Mouse (Mus musculus): Measurements from ENCODE around the gene Dst. TPM values are rescaled to one million over a fixed set of nuclear protein-coding genes. Genes with fewer than 3 reads are reported as not detected.

Gene Dst
- polyA plus RNA-seq, 1 experiment from 2014 or later: 5.9 TPM

DNA sequence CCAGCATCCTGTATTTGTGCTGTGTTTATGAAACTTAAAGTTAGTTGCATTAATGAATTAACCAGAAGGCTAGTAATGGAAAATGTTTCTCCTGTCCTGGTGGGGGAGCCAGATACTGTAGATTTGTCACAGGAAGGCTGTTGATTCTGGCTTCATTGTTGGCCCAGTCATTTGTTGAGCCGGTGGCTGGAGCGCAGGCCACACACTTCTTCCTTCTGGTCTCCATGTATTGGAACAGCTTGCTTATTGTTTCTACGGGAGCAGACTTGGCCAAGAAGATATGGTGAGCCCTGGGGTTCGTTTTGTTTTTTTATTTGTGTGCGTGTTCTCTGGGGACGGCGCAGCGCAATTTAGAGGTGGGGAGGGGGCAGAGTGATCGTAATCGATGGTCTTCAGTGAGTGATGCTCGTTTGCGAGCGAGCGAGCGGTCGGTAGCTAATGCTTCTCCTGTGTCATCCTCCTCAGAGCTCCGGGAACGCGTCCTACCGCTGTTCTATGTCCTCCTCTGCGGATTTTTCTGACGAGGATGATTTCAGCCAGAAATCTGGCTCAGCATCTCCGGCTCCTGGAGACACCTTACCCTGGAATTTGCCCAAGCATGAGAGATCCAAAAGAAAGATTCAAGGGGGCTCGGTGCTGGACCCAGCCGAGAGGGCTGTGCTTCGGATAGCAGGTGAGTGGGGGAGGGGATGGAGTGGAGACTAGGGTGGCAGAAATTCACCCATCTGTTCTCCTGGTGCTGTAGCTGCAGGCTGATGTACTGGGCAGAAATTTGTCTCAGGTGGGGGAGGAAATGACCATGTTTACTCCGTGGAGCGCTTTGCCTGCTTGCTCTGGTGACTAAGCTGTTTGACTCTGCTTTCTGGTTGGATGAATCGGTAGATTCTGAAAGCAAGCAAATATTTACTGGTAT lies 98.0 kb downstream of the Dst start:
- H3K27ac ChIP-seq (replicated peaks): peak overlapping the region; percentile 39
- WGBS (ENCODE audit: insufficient replicate concordance): 2% methylated on average over 29 of the region's 29 CpGs
- H3K9ac ChIP-seq: no peak overlapping the region

DNA sequence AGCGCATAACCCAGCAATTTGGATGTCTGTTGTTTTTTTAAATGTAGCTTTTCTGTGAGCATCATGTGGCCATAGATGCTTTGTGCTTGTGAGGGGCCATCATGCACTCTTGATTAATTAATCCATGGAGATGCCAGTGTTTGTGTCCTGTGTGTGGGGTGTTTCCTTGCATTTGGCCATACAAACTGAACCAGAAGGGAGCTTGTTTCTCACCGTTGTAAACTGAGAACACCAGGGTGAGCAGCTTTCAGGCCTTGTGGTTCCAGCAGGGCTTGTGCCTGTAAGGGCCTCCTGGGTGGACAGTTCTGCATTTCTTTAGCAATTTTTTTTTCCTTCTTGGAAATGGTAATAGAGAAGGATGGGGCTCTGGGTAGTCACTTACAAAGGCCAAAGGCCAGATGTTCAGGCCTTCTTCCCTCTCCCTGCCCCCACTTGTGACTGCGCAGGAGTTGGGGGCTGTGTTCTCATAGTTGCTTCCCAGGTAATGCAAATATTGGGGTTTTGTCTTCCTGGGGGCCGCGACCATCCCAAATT lies 98.9 kb downstream of the Dst start:
- Histone ChIP-seq H3K27ac (replicated peaks) (no peak overlapping the region), H3K27me3 (peaks cover 21% of the 10 kb centered on the region), H3K36me3 (replicated peaks) (no peaks in the 10 kb centered on the region), H3K4me3 (replicated peaks) (peak overlapping the region; percentile 45; the same call in 1 of the 2 replicates), H3K4me2 (peak overlapping the region; percentile 55), H3K4me1 (replicated peaks) (peaks cover 9% of the 10 kb centered on the region; the same call in 1 of the 2 replicates), H3K9ac (no peak overlapping the region), H3K9me3 (replicated peaks) (no peaks in the 10 kb centered on the region)
- 52% methylated on average over 5 of the region's 5 CpGs for WGBS (ENCODE audit: insufficient replicate concordance)
- no peak for ATAC-seq (ENCODE audit: insufficient read depth)

More for the DNA sequence above, 98.0 kb downstream of the Dst start:
- peak; percentile 33 for ATAC-seq (ENCODE audit: insufficient read depth)
- no peaks in the 10 kb centered on the region for H3K9me3 ChIP-seq (replicated peaks)
- H3K4me3 ChIP-seq (replicated peaks): peak overlapping the region; percentile 45
- peaks cover 12% of the 10 kb centered on the region for H3K27me3 ChIP-seq
- H3K4me2 ChIP-seq: peak overlapping the region; percentile 55
- no peaks in the 10 kb centered on the region for H3K36me3 ChIP-seq (replicated peaks)
- H3K4me1 ChIP-seq (replicated peaks): peaks cover 9% of the 10 kb centered on the region; the same call in 1 of the 2 replicates

- WGBS (ENCODE audit: insufficient replicate concordance): 48% methylated on average over 4 of the region's 4 CpGs
- Histone ChIP-seq H3K27ac (replicated peaks) (no peak overlapping the region), H3K4me2 (0 out of 2 replicates have a peak overlapping the region, but pooled peaks have one; percentile 55), H3K9me3 (replicated peaks) (no peaks in the 10 kb centered on the region), H3K27me3 (peaks cover 24% of the 10 kb centered on the region), H3K4me1 (replicated peaks) (peaks cover 9% of the 10 kb centered on the region; the same call in 1 of the 2 replicates), H3K4me3 (replicated peaks) (no peak overlapping the region), H3K9ac (no peak overlapping the region), H3K36me3 (replicated peaks) (no peaks in the 10 kb centered on the region)
- ATAC-seq (ENCODE audit: insufficient read depth): no peak
Measured at GRCm38 (mm10) chr1:34007379-34007778, 99.4 kb downstream of the Dst start.

DNA sequence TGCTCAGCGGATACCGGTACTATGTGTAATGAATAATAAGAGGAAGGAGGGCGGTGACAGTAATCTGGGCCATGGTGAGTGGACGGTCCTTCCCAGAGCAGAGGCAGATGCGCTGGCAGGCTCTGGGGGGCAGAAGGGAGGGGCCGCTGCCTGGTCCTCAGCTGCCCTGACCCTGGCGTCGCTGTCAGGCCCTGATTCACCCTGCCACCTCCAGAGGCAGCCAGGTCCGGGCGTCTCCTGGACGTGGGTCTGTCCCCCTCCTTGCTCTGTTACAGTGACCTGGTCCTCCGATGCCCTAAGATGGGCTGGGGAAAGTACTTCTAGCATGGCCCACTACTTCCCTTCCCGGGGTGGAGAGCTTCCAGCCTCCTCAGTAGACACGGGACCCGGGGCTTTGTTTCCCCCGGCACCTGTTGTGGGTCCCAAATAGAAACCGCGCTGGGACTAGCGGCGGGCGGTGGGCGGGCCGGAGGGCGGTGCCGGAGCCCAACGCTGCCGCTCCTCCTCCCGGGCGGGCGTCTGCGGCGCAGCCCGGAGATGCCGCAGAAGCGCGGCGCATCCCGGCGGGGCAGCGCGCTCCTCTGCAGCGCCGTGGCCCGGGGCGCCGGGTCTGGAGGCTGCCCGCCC lies 103.1 kb downstream of the Dst start:
- no peak overlapping the region for H3K27ac ChIP-seq (replicated peaks)
- H3K4me2 ChIP-seq: peak overlapping the region; percentile 68
- 0 out of 2 replicates have a peak, but pooled peaks cover 3% of the 10 kb centered on the region for H3K4me1 ChIP-seq (replicated peaks)
- peaks cover 20% of the 10 kb centered on the region for H3K27me3 ChIP-seq
- ATAC-seq (ENCODE audit: insufficient read depth): peak; percentile 68
- under 1% methylated on average over 47 of the region's 47 CpGs for WGBS (ENCODE audit: insufficient replicate concordance)
- no peaks in the 10 kb centered on the region for H3K9me3 ChIP-seq (replicated peaks)
- peak overlapping the region; percentile 58 for H3K4me3 ChIP-seq (replicated peaks)
- peak overlapping the region; percentile 15; the same call in 1 of the 2 replicates for H3K9ac ChIP-seq
- H3K36me3 ChIP-seq (replicated peaks): no peaks in the 10 kb centered on the region

- Histone ChIP-seq H3K4me2 (peak overlapping the region; percentile 68), H3K27ac (replicated peaks) (no peak overlapping the region), H3K9ac (no peak overlapping the region; the same call in 1 of the 2 replicates), H3K9me3 (replicated peaks) (no peaks in the 10 kb centered on the region), H3K36me3 (replicated peaks) (no peaks in the 10 kb centered on the region), H3K27me3 (peaks cover 20% of the 10 kb centered on the region), H3K4me1 (replicated peaks) (0 out of 2 replicates have a peak, but pooled peaks cover 2% of the 10 kb centered on the region), H3K4me3 (replicated peaks) (peak overlapping the region; percentile 58)
- peak; percentile 45; the same call in 1 of the 2 replicates for ATAC-seq (ENCODE audit: insufficient read depth)
- 9% methylated on average over 16 of the region's 16 CpGs for whole genome bisulfite sequencing (ENCODE audit: insufficient replicate concordance)
Measured at GRCm38 (mm10) chr1:34011821-34012271, 103.8 kb downstream of the Dst start.

DNA sequence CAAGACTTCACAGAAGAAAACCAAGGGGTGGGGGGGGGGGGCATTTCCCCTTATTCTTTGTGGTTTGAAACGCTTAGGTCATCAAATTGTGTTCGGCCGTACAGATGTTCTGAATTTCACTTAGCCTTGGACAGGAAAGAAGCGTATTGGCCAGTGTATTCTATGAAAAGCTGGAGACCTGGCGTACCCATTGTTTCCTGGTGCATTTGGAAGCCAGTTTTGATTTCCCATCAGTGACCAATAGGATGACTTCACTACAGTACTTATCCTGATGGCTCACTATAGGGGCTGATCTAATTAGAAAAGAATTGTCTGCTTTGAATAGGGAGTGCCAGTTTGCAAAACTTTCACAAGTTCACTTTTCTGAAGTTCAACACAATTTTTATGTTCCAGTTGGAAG lies 105.5 kb downstream of the Dst start:
- no peaks in the 10 kb centered on the region for H3K4me1 ChIP-seq (replicated peaks)
- WGBS (ENCODE audit: insufficient replicate concordance): 35% methylated on average over 5 of the region's 5 CpGs
- H3K27me3 ChIP-seq: peaks cover 20% of the 10 kb centered on the region
- H3K9me3 ChIP-seq (replicated peaks): no peaks in the 10 kb centered on the region
- no peak overlapping the region for H3K27ac ChIP-seq (replicated peaks)
- no peaks in the 10 kb centered on the region for H3K36me3 ChIP-seq (replicated peaks)
- no peak overlapping the region for H3K4me3 ChIP-seq (replicated peaks)
- ATAC-seq (ENCODE audit: insufficient read depth): no peak
- no peak overlapping the region for H3K4me2 ChIP-seq
- no peak overlapping the region for H3K9ac ChIP-seq

DNA sequence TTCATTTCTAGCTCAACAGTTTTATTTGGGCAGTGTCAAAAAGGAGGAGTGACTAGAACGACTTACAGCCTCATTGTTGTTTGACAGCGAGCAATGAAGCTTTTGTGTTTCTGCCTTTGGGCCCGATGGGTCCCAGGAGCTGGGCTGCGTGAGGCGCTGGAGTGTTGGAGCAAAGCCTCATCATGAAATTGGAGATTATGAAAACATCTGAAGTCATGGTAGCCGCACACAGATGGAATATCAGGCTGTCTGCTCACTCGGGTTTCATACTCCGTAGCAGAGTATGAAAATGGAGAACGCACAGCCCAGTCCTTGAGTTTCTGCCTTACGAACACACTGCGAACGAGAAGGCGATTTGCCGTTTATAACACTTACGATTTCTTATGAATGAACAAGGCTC lies 108.8 kb downstream of the Dst start:
- Histone ChIP-seq H3K9me3 (replicated peaks) (no peaks in the 10 kb centered on the region), H3K4me1 (replicated peaks) (no peaks in the 10 kb centered on the region)

GRCm38 (mm10) chr1:34017323-34017722 lies 109.3 kb downstream of the Dst start:
- H3K9me3 ChIP-seq (replicated peaks): no peaks in the 10 kb centered on the region
- no peak overlapping the region for H3K27ac ChIP-seq (replicated peaks)
- 66% methylated on average over 4 of the region's 4 CpGs for WGBS (ENCODE audit: insufficient replicate concordance)
- H3K4me2 ChIP-seq: no peak overlapping the region
- no peak overlapping the region for H3K4me3 ChIP-seq (replicated peaks)
- H3K4me1 ChIP-seq (replicated peaks): no peaks in the 10 kb centered on the region
- no peaks in the 10 kb centered on the region for H3K36me3 ChIP-seq (replicated peaks)
- ATAC-seq (ENCODE audit: insufficient read depth): no peak
- no peak overlapping the region for H3K9ac ChIP-seq
- no peaks in the 10 kb centered on the region; the same call in 1 of the 2 replicates for H3K27me3 ChIP-seq

More for the DNA sequence above, 108.8 kb downstream of the Dst start:
- Histone ChIP-seq H3K4me2 (no peak overlapping the region), H3K27me3 (peaks cover 5% of the 10 kb centered on the region), H3K27ac (replicated peaks) (no peak overlapping the region), H3K9ac (no peak overlapping the region), H3K4me3 (replicated peaks) (no peak overlapping the region), H3K36me3 (replicated peaks) (no peaks in the 10 kb centered on the region)
- 76% methylated on average over 15 of the region's 15 CpGs for WGBS (ENCODE audit: insufficient replicate concordance)
- ATAC-seq (ENCODE audit: insufficient read depth): no peak

GRCm38 (mm10) chr1:34020599-34020998 lies 112.6 kb downstream of the Dst start:
- Histone ChIP-seq H3K36me3 (replicated peaks) (no peaks in the 10 kb centered on the region), H3K27ac (replicated peaks) (no peak overlapping the region), H3K4me1 (replicated peaks) (no peaks in the 10 kb centered on the region), H3K27me3 (no peaks in the 10 kb centered on the region), H3K4me2 (no peak overlapping the region), H3K9me3 (replicated peaks) (no peaks in the 10 kb centered on the region), H3K9ac (no peak overlapping the region), H3K4me3 (replicated peaks) (no peak overlapping the region)
- no peak for ATAC-seq (ENCODE audit: insufficient read depth)
- 70% methylated on average over 6 of the region's 6 CpGs for WGBS (ENCODE audit: insufficient replicate concordance)

- 23% methylated on average over 2 of the region's 2 CpGs for WGBS (ENCODE audit: insufficient replicate concordance)
- no peak for ATAC-seq (ENCODE audit: insufficient read depth)
- Histone ChIP-seq H3K9ac (no peak overlapping the region), H3K27ac (replicated peaks) (no peak overlapping the region), H3K4me3 (replicated peaks) (no peak overlapping the region), H3K36me3 (replicated peaks) (no peaks in the 10 kb centered on the region), H3K9me3 (replicated peaks) (no peaks in the 10 kb centered on the region), H3K4me2 (no peak overlapping the region), H3K4me1 (replicated peaks) (no peaks in the 10 kb centered on the region), H3K27me3 (no peaks in the 10 kb centered on the region)
Measured at GRCm38 (mm10) chr1:34021574-34021973, 113.5 kb downstream of the Dst start.

GRCm38 (mm10) chr1:34023154-34023553 lies 115.1 kb downstream of the Dst start:
- no peak overlapping the region for H3K4me2 ChIP-seq
- 69% methylated on average over 9 of the region's 9 CpGs for WGBS (ENCODE audit: insufficient replicate concordance)
- no peak overlapping the region for H3K27ac ChIP-seq (replicated peaks)
- H3K9me3 ChIP-seq (replicated peaks): no peaks in the 10 kb centered on the region
- no peaks in the 10 kb centered on the region for H3K36me3 ChIP-seq (replicated peaks)
- H3K27me3 ChIP-seq: no peaks in the 10 kb centered on the region
- ATAC-seq (ENCODE audit: insufficient read depth): no peak
- no peaks in the 10 kb centered on the region for H3K4me1 ChIP-seq (replicated peaks)
- H3K9ac ChIP-seq: no peak overlapping the region
- H3K4me3 ChIP-seq (replicated peaks): no peak overlapping the region

Measured in liver, embryonic 15.5 days (tissue).